Mouse (Mus musculus): Measurements from ENCODE around the gene Apol7e. TPM values are rescaled to one million over a fixed set of nuclear protein-coding genes. Genes with fewer than 3 reads are reported as not detected.
A peak's percentile ranks its signal among the peaks of the same experiment; 100 is the strongest.
"Not testable (repeated sequence)": the region's sequence is repeated elsewhere in the genome, so short reads cannot be mapped to it uniquely, and the experiment has no call there.

Apol7e gene
- polyA plus RNA-seq, 1 experiment = not detected

DNA sequence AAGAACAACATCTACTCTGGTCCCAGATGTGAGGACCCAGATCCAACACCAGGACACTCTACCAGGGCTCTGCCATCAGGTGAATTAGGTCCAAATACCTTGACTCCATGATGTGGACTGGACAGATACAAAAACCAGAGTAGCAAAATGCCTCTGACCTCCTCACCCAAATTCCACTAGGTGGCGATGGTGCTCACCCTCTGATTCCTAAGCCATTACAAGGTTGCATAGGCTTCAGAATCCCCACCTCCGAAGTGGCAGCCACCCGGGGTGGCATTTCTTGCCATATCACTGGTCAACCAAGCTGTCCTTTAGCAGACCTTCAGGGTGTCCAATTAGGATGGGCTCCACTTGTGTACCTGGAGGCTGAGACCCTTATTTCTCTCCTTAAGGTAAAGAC lies 28.5 kb downstream of the Apol7e start:
- not testable (repeated sequence) for H3K27ac ChIP-seq (ENCODE audit: insufficient read depth, low read length); H3K4me1 ChIP-seq (ENCODE audit: control insufficient read depth, insufficient read depth, low read length); H3K4me3 ChIP-seq (ENCODE audit: insufficient read depth, low read length)
- TF ChIP-seq CTCF (IDR thresholded peaks at IDR 0.05; ENCODE audit: borderline replicate concordance, insufficient read depth, low read length) = 0 out of 2 replicates have a peak, but pooled peaks have one; percentile 6

DNA sequence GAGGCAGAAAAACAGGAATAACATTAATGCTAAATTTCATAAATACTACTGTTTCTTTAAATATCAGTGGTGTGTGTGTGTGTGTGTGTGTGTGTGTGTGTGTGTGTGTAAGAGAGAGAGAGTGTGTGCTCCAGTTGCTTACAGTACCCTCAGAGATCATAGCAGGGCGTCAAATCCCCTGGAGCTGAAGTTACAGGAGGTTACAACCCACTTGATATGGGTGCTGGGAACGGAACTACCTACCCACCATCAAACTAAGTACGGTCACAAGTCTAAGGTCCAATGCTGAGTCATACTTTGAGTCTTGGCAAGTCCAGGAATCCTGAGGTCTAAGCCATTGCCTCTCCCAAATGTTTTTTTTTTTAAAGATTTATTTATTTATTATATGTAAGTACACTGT lies 29.1 kb downstream of the Apol7e start:
- H3K4me3 ChIP-seq (ENCODE audit: insufficient read depth, low read length); H3K27ac ChIP-seq (ENCODE audit: insufficient read depth, low read length); H3K4me1 ChIP-seq (ENCODE audit: control insufficient read depth, insufficient read depth, low read length): not testable (repeated sequence)

DNA sequence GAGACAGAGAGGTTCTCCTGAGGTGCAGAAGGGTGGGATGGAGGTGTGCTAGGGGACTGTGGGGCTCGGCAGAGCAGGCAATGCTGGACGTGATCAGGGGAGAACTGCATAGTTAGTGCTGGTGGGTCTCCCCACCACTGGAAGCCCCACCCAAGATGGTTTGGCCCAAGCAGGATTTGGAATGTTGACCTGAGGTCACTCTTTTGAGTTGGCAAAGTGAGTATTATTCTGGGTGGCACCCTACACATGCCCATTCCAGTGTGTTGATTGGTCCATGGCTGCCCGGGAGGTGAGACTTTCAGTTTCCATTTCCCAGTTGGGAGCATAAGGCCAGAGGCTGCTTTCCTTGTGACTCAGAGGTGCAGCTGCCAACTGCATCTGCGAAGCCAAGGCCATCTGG lies 30.1 kb downstream of the Apol7e start, which contains the start of gene Apol9b:
Apol9b (plus strand) TSS at position 301 of the 400 bp plus-strand sequence.
- H3K27ac ChIP-seq (ENCODE audit: insufficient read depth, low read length); H3K4me1 ChIP-seq (ENCODE audit: control insufficient read depth, insufficient read depth, low read length); H3K4me3 ChIP-seq (ENCODE audit: insufficient read depth, low read length): not testable (repeated sequence)

DNA sequence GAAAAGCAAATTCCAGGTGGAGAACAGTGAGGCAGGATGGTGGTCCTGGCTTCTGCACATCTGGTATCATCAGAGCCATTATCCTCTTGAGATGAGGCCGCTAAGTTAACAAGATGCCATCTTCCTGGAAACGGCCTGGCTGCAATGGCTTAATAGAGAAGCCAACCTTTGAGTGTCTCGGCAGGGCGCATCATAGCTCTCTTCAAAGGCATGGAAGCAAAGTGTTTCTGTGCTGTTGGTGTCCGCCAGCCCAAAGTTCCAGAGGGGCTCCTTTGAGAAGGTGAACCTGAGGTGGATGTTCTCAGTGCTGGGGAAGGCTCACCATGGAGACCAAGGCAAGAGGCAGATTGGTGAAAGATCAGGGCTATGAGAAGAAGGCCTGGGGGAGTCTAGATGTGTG lies 32.9 kb downstream of the Apol7e start:
- H3K4me3 ChIP-seq (ENCODE audit: insufficient read depth, low read length) = no peak overlapping the region
- TF ChIP-seq POLR2A (IDR thresholded peaks at IDR 0.05; ENCODE audit: low read depth, low read length) = no peak
- TF ChIP-seq CTCF (IDR thresholded peaks at IDR 0.05; ENCODE audit: borderline replicate concordance, insufficient read depth, low read length) = no peak
- peaks cover 5% of the 10 kb centered on the region; the same call in 1 of the 2 replicates for H3K4me1 ChIP-seq (ENCODE audit: control insufficient read depth, insufficient read depth, low read length)
- H3K27ac ChIP-seq (ENCODE audit: insufficient read depth, low read length) = no peak overlapping the region

DNA sequence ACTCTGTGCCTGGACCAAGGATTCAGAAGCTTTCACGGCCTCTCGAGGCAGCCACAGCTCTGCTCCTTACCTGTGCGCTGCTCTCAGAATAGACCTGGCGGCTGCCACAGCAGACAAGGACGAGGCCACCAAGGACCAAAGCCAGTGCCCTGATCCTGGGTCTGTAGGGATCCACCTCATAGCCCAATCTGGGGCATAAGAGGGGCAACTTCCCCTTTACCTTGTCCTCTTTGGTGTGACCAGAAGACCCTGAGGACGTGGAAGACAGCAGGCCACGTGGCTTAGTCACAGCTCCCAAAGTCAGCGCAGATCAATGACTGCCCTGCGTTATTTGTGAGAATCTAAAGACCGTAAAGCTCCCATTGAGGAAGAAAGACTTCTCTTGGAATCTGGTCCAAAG lies 34.2 kb downstream of the Apol7e start:
- not testable (repeated sequence) for H3K27ac ChIP-seq (ENCODE audit: insufficient read depth, low read length); H3K4me3 ChIP-seq (ENCODE audit: insufficient read depth, low read length); H3K4me1 ChIP-seq (ENCODE audit: control insufficient read depth, insufficient read depth, low read length)

DNA sequence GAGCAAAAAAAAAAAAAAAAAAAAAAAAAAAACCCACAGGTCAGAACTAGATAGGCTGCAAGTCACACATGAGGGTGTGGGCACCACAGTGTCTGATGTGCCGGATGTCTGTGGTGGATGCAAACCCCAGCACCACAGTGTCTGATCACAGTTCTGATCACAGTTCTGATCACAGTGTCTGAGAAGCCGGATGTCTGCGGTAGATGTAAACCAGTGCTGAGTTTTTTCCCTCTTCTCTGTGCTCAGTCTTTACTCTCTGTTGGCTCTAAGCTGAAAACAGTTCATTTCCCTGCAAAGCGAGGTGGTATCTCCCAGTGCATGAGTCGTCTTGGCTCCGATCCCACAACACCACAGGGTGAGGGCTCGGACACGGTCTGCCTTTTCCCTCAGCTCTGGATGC lies 34.7 kb downstream of the Apol7e start:
- H3K4me3 ChIP-seq (ENCODE audit: insufficient read depth, low read length); H3K27ac ChIP-seq (ENCODE audit: insufficient read depth, low read length); H3K4me1 ChIP-seq (ENCODE audit: control insufficient read depth, insufficient read depth, low read length): not testable (repeated sequence)

- not testable (repeated sequence) for H3K4me3 ChIP-seq (ENCODE audit: insufficient read depth, low read length); H3K27ac ChIP-seq (ENCODE audit: insufficient read depth, low read length); H3K4me1 ChIP-seq (ENCODE audit: control insufficient read depth, insufficient read depth, low read length)
These were observed 35.2 kb downstream of the Apol7e start for GRCm38 (mm10) chr15:77733903-77734302.

- H3K4me1 ChIP-seq (ENCODE audit: control insufficient read depth, insufficient read depth, low read length) = peaks cover 2% of the 10 kb centered on the region; the same call in 1 of the 2 replicates
- no peak for TF ChIP-seq POLR2A (IDR thresholded peaks at IDR 0.05; ENCODE audit: low read depth, low read length)
- no peak for TF ChIP-seq CTCF (IDR thresholded peaks at IDR 0.05; ENCODE audit: borderline replicate concordance, insufficient read depth, low read length)
- no peak overlapping the region for H3K4me3 ChIP-seq (ENCODE audit: insufficient read depth, low read length)
- H3K27ac ChIP-seq (ENCODE audit: insufficient read depth, low read length) = peak overlapping the region; percentile 28; the same call in 1 of the 2 replicates
These were observed 42.0 kb downstream of the Apol7e start for GRCm38 (mm10) chr15:77740511-77741297.

DNA sequence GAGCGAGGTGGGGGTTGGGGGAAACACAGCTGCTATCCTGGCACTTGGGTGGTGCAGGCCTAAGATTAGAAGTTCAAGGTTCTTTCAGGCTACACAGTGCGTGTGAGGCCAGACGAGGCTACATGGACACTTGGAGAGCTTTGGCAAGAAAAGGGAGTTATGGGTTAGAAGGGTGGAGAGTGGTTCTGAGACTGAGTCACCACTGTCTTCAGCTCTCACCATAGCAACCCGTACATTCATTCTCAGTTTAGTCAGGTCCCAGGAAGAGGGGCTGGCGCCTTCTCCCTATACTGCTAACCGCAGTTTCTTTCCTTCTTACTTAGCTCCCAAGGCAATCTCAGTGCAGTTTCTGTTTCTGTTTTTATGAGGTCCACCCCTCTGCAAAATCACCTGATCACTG lies 42.9 kb downstream of the Apol7e start:
- H3K27ac ChIP-seq (ENCODE audit: insufficient read depth, low read length) = peak overlapping the region; percentile 31; the same call in 1 of the 2 replicates
- H3K4me3 ChIP-seq (ENCODE audit: insufficient read depth, low read length); H3K4me1 ChIP-seq (ENCODE audit: control insufficient read depth, insufficient read depth, low read length): not testable (repeated sequence)

DNA sequence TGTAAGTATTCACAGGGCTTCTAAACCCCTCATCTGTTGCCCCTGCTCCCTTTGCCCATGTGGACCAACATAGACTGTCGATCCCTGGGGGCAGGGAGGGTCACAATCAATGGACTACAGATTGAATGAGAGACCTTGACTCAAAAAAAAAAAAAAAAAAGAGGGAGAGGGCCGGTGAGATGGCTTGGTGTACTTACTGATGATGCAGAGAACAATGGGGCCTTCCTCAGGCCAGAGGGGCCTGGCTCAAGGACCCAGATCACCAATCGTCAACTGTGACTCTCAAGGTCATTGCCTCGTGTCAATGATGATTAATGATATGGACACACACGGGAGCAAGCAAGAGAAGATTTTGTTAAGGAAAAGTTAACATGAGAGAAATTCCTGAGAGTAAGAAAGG lies 46.0 kb downstream of the Apol7e start:
- Histone ChIP-seq H3K27ac (ENCODE audit: insufficient read depth, low read length) (no peak overlapping the region), H3K4me3 (ENCODE audit: insufficient read depth, low read length) (no peak overlapping the region), H3K4me1 (ENCODE audit: control insufficient read depth, insufficient read depth, low read length) (peaks cover 2% of the 10 kb centered on the region; the same call in 1 of the 2 replicates)
- TF ChIP-seq POLR2A (IDR thresholded peaks at IDR 0.05; ENCODE audit: low read depth, low read length) = no peak
- TF ChIP-seq CTCF (IDR thresholded peaks at IDR 0.05; ENCODE audit: borderline replicate concordance, insufficient read depth, low read length) = no peak

GRCm38 (mm10) chr15:77745081-77745480 lies 46.4 kb downstream of the Apol7e start:
- Histone ChIP-seq H3K4me1 (ENCODE audit: control insufficient read depth, insufficient read depth, low read length) (peaks cover 2% of the 10 kb centered on the region; the same call in 1 of the 2 replicates), H3K4me3 (ENCODE audit: insufficient read depth, low read length) (no peak overlapping the region), H3K27ac (ENCODE audit: insufficient read depth, low read length) (no peak overlapping the region)
- TF ChIP-seq CTCF (IDR thresholded peaks at IDR 0.05; ENCODE audit: borderline replicate concordance, insufficient read depth, low read length) = no peak
- no peak for TF ChIP-seq POLR2A (IDR thresholded peaks at IDR 0.05; ENCODE audit: low read depth, low read length)
